Mouse (Mus musculus): ENCODE data around the gene Tmem116. TPM values are rescaled to one million over a fixed set of nuclear protein-coding genes. Genes with fewer than 3 reads are reported as not detected.

The Tmem116 gene
- 2.5 and 3.8 TPM in 2 replicates for polyA plus RNA-seq (2015; fragmentation: Nextera tagmentation; extraction: Ambion mirVana)

GRCm38 (mm10) chr5:121451644-121452025, at the start of gene Tmem116:
TSS of gene Tmem116 (plus strand) at chr5:121451893.
- under 1% methylated on average over 17 of the region's 17 CpGs for WGBS
- peak within 1 kb of the TSS; percentile 91 for H3K4me2 ChIP-seq (replicated peaks)
- ATAC-seq, result 0 out of 2 replicates have a peak, but pooled peaks have one; percentile 14
- no peaks in the 10 kb centered on the region for H3K27me3 ChIP-seq (replicated peaks)
- peak within 1 kb of the TSS; percentile 94 for H3K27ac ChIP-seq
- peak within 1 kb of the TSS; percentile 94 for H3K9ac ChIP-seq
- peaks cover 17% of the 10 kb centered on the region for H3K36me3 ChIP-seq
- H3K4me1 ChIP-seq (replicated peaks), result peaks cover 26% of the 10 kb centered on the region
- no peaks in the 10 kb centered on the region for H3K9me3 ChIP-seq
- H3K4me3 ChIP-seq (replicated peaks), result peak within 1 kb of the TSS; percentile 87

- no peak overlapping the region for H3K4me3 ChIP-seq (replicated peaks)
- H3K27ac ChIP-seq, result no peak overlapping the region
- no peak overlapping the region for H3K4me2 ChIP-seq (replicated peaks)
- no peaks in the 10 kb centered on the region for H3K27me3 ChIP-seq (replicated peaks)
- ATAC-seq, result no peak
- peaks cover 19% of the 10 kb centered on the region for H3K36me3 ChIP-seq
- H3K4me1 ChIP-seq (replicated peaks), result 0 out of 2 replicates have a peak, but pooled peaks cover 2% of the 10 kb centered on the region
- no peaks in the 10 kb centered on the region for H3K9me3 ChIP-seq
- 87% methylated on average over 8 of the region's 8 CpGs for WGBS
- no peak overlapping the region for H3K9ac ChIP-seq
Measured at GRCm38 (mm10) chr5:121407856-121408255, 43.8 kb upstream of the Tmem116 start.

- peak; percentile 62; the same call in 1 of the 2 replicates for ATAC-seq
- no peak overlapping the region for H3K27ac ChIP-seq
- H3K4me2 ChIP-seq (replicated peaks), result no peak overlapping the region
- H3K9me3 ChIP-seq, result no peaks in the 10 kb centered on the region
- peaks cover 35% of the 10 kb centered on the region for H3K36me3 ChIP-seq
- H3K4me3 ChIP-seq (replicated peaks), result no peak overlapping the region
- 62% methylated on average over 4 of the region's 4 CpGs for WGBS
- H3K4me1 ChIP-seq (replicated peaks), result 0 out of 2 replicates have a peak, but pooled peaks cover 2% of the 10 kb centered on the region
- no peak overlapping the region for H3K9ac ChIP-seq
- no peaks in the 10 kb centered on the region for H3K27me3 ChIP-seq (replicated peaks)
Measured at GRCm38 (mm10) chr5:121410975-121411374, 40.7 kb upstream of the Tmem116 start.

GRCm38 (mm10) chr5:121420721-121421120, 31.0 kb upstream of the Tmem116 start:
- no peaks in the 10 kb centered on the region for H3K4me1 ChIP-seq (replicated peaks)
- ATAC-seq, result no peak
- H3K27ac ChIP-seq, result no peak overlapping the region
- H3K9ac ChIP-seq, result no peak overlapping the region
- peaks cover 66% of the 10 kb centered on the region for H3K36me3 ChIP-seq
- WGBS, result 91% methylated on average over 9 of the region's 9 CpGs
- no peak overlapping the region for H3K4me3 ChIP-seq (replicated peaks)
- H3K4me2 ChIP-seq (replicated peaks), result no peak overlapping the region
- no peaks in the 10 kb centered on the region for H3K9me3 ChIP-seq
- H3K27me3 ChIP-seq (replicated peaks), result no peaks in the 10 kb centered on the region

- Histone ChIP-seq H3K27me3 (replicated peaks) (no peaks in the 10 kb centered on the region), H3K4me2 (replicated peaks) (no peak overlapping the region), H3K9me3 (no peaks in the 10 kb centered on the region), H3K36me3 (peaks cover 70% of the 10 kb centered on the region), H3K4me1 (replicated peaks) (no peaks in the 10 kb centered on the region), H3K9ac (no peak overlapping the region), H3K27ac (no peak overlapping the region), H3K4me3 (replicated peaks) (no peak overlapping the region)
- no peak for ATAC-seq
- 89% methylated on average over 6 of the region's 6 CpGs for WGBS
Measured at GRCm38 (mm10) chr5:121422787-121423186, 28.9 kb upstream of the Tmem116 start.

GRCm38 (mm10) chr5:121423297-121423696, 28.4 kb upstream of the Tmem116 start:
- Histone ChIP-seq H3K27me3 (replicated peaks) (no peaks in the 10 kb centered on the region), H3K4me1 (replicated peaks) (no peaks in the 10 kb centered on the region), H3K36me3 (peaks cover 70% of the 10 kb centered on the region), H3K4me2 (replicated peaks) (no peak overlapping the region), H3K27ac (no peak overlapping the region), H3K9me3 (no peaks in the 10 kb centered on the region), H3K9ac (no peak overlapping the region), H3K4me3 (replicated peaks) (no peak overlapping the region)
- ATAC-seq, result no peak
- WGBS, result 86% methylated on average over 10 of the region's 10 CpGs

- ATAC-seq, result no peak
- Histone ChIP-seq H3K36me3 (peaks cover 85% of the 10 kb centered on the region), H3K9me3 (no peaks in the 10 kb centered on the region), H3K4me2 (replicated peaks) (no peak overlapping the region), H3K4me1 (replicated peaks) (no peaks in the 10 kb centered on the region), H3K4me3 (replicated peaks) (no peak overlapping the region), H3K27me3 (replicated peaks) (no peaks in the 10 kb centered on the region), H3K9ac (no peak overlapping the region), H3K27ac (no peak overlapping the region)
- WGBS, result 90% methylated on average over 3 of the region's 3 CpGs
Measured at GRCm38 (mm10) chr5:121428954-121429353, 22.7 kb upstream of the Tmem116 start.

GRCm38 (mm10) chr5:121438131-121438530, 13.6 kb upstream of the Tmem116 start:
- Histone ChIP-seq H3K27me3 (replicated peaks) (no peaks in the 10 kb centered on the region), H3K4me2 (replicated peaks) (no peak overlapping the region), H3K4me3 (replicated peaks) (no peak overlapping the region), H3K27ac (no peak overlapping the region), H3K36me3 (peaks cover 65% of the 10 kb centered on the region), H3K4me1 (replicated peaks) (no peaks in the 10 kb centered on the region), H3K9ac (no peak overlapping the region), H3K9me3 (no peaks in the 10 kb centered on the region)
- no peak for ATAC-seq
- WGBS, result 79% methylated on average over 5 of the region's 5 CpGs

- no peaks in the 10 kb centered on the region for H3K4me1 ChIP-seq (replicated peaks)
- H3K36me3 ChIP-seq, result peaks cover 62% of the 10 kb centered on the region
- no peak overlapping the region for H3K27ac ChIP-seq
- 92% methylated on average over 11 of the region's 11 CpGs for WGBS
- no peak overlapping the region for H3K4me2 ChIP-seq (replicated peaks)
- no peak for ATAC-seq
- H3K9ac ChIP-seq, result no peak overlapping the region
- H3K4me3 ChIP-seq (replicated peaks), result no peak overlapping the region
- H3K27me3 ChIP-seq (replicated peaks), result no peaks in the 10 kb centered on the region
- no peaks in the 10 kb centered on the region for H3K9me3 ChIP-seq
Measured at GRCm38 (mm10) chr5:121438756-121439155, 12.9 kb upstream of the Tmem116 start.

- no peak for ATAC-seq
- Histone ChIP-seq H3K9me3 (no peaks in the 10 kb centered on the region), H3K9ac (no peak overlapping the region), H3K27me3 (replicated peaks) (no peaks in the 10 kb centered on the region), H3K4me3 (replicated peaks) (no peak overlapping the region), H3K4me2 (replicated peaks) (no peak overlapping the region), H3K36me3 (peaks cover 71% of the 10 kb centered on the region), H3K4me1 (replicated peaks) (no peaks in the 10 kb centered on the region), H3K27ac (no peak overlapping the region)
- 92% methylated on average over 3 of the region's 3 CpGs for WGBS
Measured at GRCm38 (mm10) chr5:121443548-121443947, 8.1 kb upstream of the Tmem116 start.

GRCm38 (mm10) chr5:121444870-121445269, 6.8 kb upstream of the Tmem116 start:
- peaks cover 61% of the 10 kb centered on the region for H3K36me3 ChIP-seq
- no peak for ATAC-seq
- WGBS, result 82% methylated on average over 5 of the region's 5 CpGs
- no peak overlapping the region for H3K4me2 ChIP-seq (replicated peaks)
- H3K4me3 ChIP-seq (replicated peaks), result no peak overlapping the region
- no peaks in the 10 kb centered on the region for H3K9me3 ChIP-seq
- 0 out of 2 replicates have a peak, but pooled peaks cover 5% of the 10 kb centered on the region for H3K4me1 ChIP-seq (replicated peaks)
- H3K9ac ChIP-seq, result no peak overlapping the region
- H3K27me3 ChIP-seq (replicated peaks), result no peaks in the 10 kb centered on the region
- no peak overlapping the region for H3K27ac ChIP-seq

- H3K27ac ChIP-seq, result no peak overlapping the region
- H3K36me3 ChIP-seq, result peaks cover 45% of the 10 kb centered on the region
- no peak overlapping the region for H3K4me2 ChIP-seq (replicated peaks)
- H3K9me3 ChIP-seq, result no peaks in the 10 kb centered on the region
- peaks cover 11% of the 10 kb centered on the region for H3K4me1 ChIP-seq (replicated peaks)
- 95% methylated on average over 3 of the region's 3 CpGs for WGBS
- no peaks in the 10 kb centered on the region for H3K27me3 ChIP-seq (replicated peaks)
- ATAC-seq, result no peak
- H3K4me3 ChIP-seq (replicated peaks), result no peak overlapping the region
- no peak overlapping the region for H3K9ac ChIP-seq
Measured at GRCm38 (mm10) chr5:121448450-121448849, 3.2 kb upstream of the Tmem116 start.

GRCm38 (mm10) chr5:121449976-121450375, 1.7 kb upstream of the Tmem116 start:
- WGBS, result 62% methylated on average over 6 of the region's 6 CpGs
- Histone ChIP-seq H3K4me1 (replicated peaks) (peaks cover 21% of the 10 kb centered on the region), H3K4me3 (replicated peaks) (no peak overlapping the region), H3K9me3 (no peaks in the 10 kb centered on the region), H3K4me2 (replicated peaks) (no peak overlapping the region), H3K27me3 (replicated peaks) (no peaks in the 10 kb centered on the region), H3K9ac (no peak overlapping the region), H3K27ac (no peak overlapping the region), H3K36me3 (peaks cover 33% of the 10 kb centered on the region)
- no peak for ATAC-seq

Data from intestine, embryonic 15.5 days (tissue).